Mouse (Mus musculus): ENCODE results near the gene Ccni.

- TF ChIP-seq CTCF (IDR thresholded peaks at IDR 0.05; ENCODE audit: low read depth, low read length) (no peak), POLR2A (IDR thresholded peaks at IDR 0.05; ENCODE audit: insufficient read depth, low read length) (no peak)
Measured at GRCm38 (mm10) chr5:93178616-93179015, 27.7 kb downstream of the Ccni start.
